Mouse (Mus musculus) CH12.LX (cell line): ENCODE measurements around the gene Clec2h. TPM values are rescaled to one million over a fixed set of nuclear protein-coding genes. Genes with fewer than 3 reads are reported as not detected.
A peak's percentile ranks its signal among the peaks of the same experiment; 100 is the strongest.
"Not testable (repeated sequence)": the region's sequence is repeated elsewhere in the genome, so short reads cannot be mapped to it uniquely, and the experiment has no call there.

Source experiments
- DNase-seq: peaks from one replicate; pipeline ENCODE4 v3.0.0-alpha.2; 2013; ENCODE audit errors: extremely low read depth
- H3K27ac ChIP-seq: 2 replicates; pipeline ENCODE4 v1.5.1; 2012; ENCODE audit warnings: low read depth, mild to moderate bottlenecking, control low read depth, moderate library complexity; ENCODE audit not compliant: insufficient read depth
- H3K27me3 ChIP-seq: replicated peaks from 2 replicates; pipeline ENCODE3; 2012; ENCODE audit warnings: inconsistent platforms
- H3K36me3 ChIP-seq, 2 experiments: replicated peaks in 1 of 2; 2 replicates each; pipeline versions ENCODE3 to v1.6.1; 2012; ENCODE audit warnings: inconsistent platforms in 1 of 2, low read length in 1 of 2, mild to moderate bottlenecking in 1 of 2, mixed read lengths in 1 of 2, moderate library complexity in 1 of 2; ENCODE audit not compliant: control insufficient read depth in 1 of 2, insufficient read depth in 1 of 2
- H3K4me1 ChIP-seq, 2 experiments: 2 replicates each; pipeline ENCODE4 v1.6.1; 2012; ENCODE audit warnings: inconsistent platforms in 1 of 2, moderate library complexity in 1 of 2; ENCODE audit not compliant: insufficient read depth in 2 of 2, control insufficient read depth in 1 of 2
- H3K4me2 ChIP-seq: 2 replicates; pipeline ENCODE4 v1.6.1; 2012; ENCODE audit warnings: low read depth, mild to moderate bottlenecking, control low read depth; ENCODE audit not compliant: poor library complexity, insufficient read depth, severe bottlenecking
- H3K4me3 ChIP-seq, 3 experiments: fragments of 150-350 bp in 1 of 3; sonication (generic) in 1 of 3; replicated peaks in 1 of 3; 2 replicates each; pipeline versions ENCODE3 to v1.5.1; 2011 to 2012; ENCODE audit warnings: low read depth in 2 of 3, low read length in 2 of 3, mild to moderate bottlenecking in 2 of 3, moderate library complexity in 2 of 3, control low read depth in 1 of 3, improper control_type of control experiment in 1 of 3, inconsistent platforms in 1 of 3, mixed read lengths in 1 of 3; ENCODE audit not compliant: poor library complexity in 1 of 3
- H3K79me2 ChIP-seq: replicated peaks from 2 replicates; pipeline ENCODE4 v1.6.1; 2012; ENCODE audit warnings: mild to moderate bottlenecking, moderate library complexity; ENCODE audit not compliant: control insufficient read depth, poor library complexity, insufficient read depth, severe bottlenecking; ENCODE audit errors: extremely low read depth
- H3K9ac ChIP-seq: 2 replicates; pipeline ENCODE4 v1.6.1; 2012; ENCODE audit warnings: low read depth, mild to moderate bottlenecking, control low read depth, moderate library complexity; ENCODE audit not compliant: insufficient read depth
- H3K9me3 ChIP-seq: replicated peaks from 2 replicates; pipeline ENCODE3; 2012; ENCODE audit warnings: low read length, inconsistent platforms, mixed read lengths
- BHLHE40 ChIP-seq: IDR thresholded peaks from 2 replicates; pipeline ENCODE4 v1.6.1; 2011; ENCODE audit warnings: mild to moderate bottlenecking, low read depth, low read length, improper control_type of control experiment
- EP300 ChIP-seq: IDR thresholded peaks from 2 replicates; pipeline ENCODE4 v1.6.1; 2011; ENCODE audit warnings: low read length, improper control_type of control experiment
- IRF4 ChIP-seq: IDR thresholded peaks from 2 replicates; pipeline ENCODE4 v1.6.1; 2014; ENCODE audit warnings: low read depth, mild to moderate bottlenecking, inconsistent platforms, low read length, improper control_type of control experiment
- KAT2A ChIP-seq: IDR thresholded peaks from 2 replicates; pipeline ENCODE4 v1.6.1; 2012; ENCODE audit warnings: low read length, improper control_type of control experiment, inconsistent platforms; ENCODE audit not compliant: insufficient replicate concordance
- MAZ ChIP-seq: IDR thresholded peaks from 2 replicates; pipeline ENCODE4 v1.6.1; 2012; ENCODE audit warnings: low read depth, mild to moderate bottlenecking, inconsistent platforms, low read length, improper control_type of control experiment, moderate library complexity
- MEF2A ChIP-seq: IDR thresholded peaks from 2 replicates; pipeline ENCODE4 v1.6.1; 2014; ENCODE audit warnings: low read depth, mild to moderate bottlenecking, inconsistent platforms, low read length, improper control_type of control experiment, borderline replicate concordance
- MYC ChIP-seq: IDR thresholded peaks from 2 replicates; pipeline ENCODE4 v1.6.1; 2011; ENCODE audit warnings: low read depth, mild to moderate bottlenecking, improper control_type of control experiment, low read length
- PAX5 ChIP-seq: IDR thresholded peaks from 2 replicates; pipeline ENCODE4 v1.6.1; 2012; ENCODE audit warnings: low read length, inconsistent platforms, mixed read lengths
- POLR2A ChIP-seq: IDR thresholded peaks from 2 replicates; pipeline ENCODE4 v1.6.1; 2011; ENCODE audit warnings: low read depth, mild to moderate bottlenecking, improper control_type of control experiment, low read length
- TCF12 ChIP-seq: IDR thresholded peaks from 2 replicates; pipeline ENCODE4 v1.6.1; 2014; ENCODE audit warnings: low read depth, mild to moderate bottlenecking, inconsistent platforms, low read length, improper control_type of control experiment
- USF2 ChIP-seq: conservative IDR thresholded peaks from 2 replicates; pipeline ENCODE4 v1.6.1; 2011; ENCODE audit warnings: low read depth, low read length, improper control_type of control experiment
- ZNF384 ChIP-seq: IDR thresholded peaks from 2 replicates; pipeline ENCODE4 v1.6.1; 2012; ENCODE audit warnings: low read depth, low read length, improper control_type of control experiment, inconsistent platforms
- dilution Hi-C: fragments of 300-500 bp; cut with MboI; formaldehyde crosslinking; loops from 2 replicates; pipeline ENCODE4 v1.14.3; 2020; ENCODE audit warnings: low sequenced_read_pairs; ENCODE audit not compliant: extremely low pct_unique_long_range_greater_than_20kb, extremely low pct_ligation_motif_present
- in situ Hi-C: fragments of 300-500 bp; cut with MboI; formaldehyde crosslinking; loops from 3 replicates; pipeline ENCODE4 v1.14.3; 2019; ENCODE audit warnings: low sequenced_read_pairs, low pct_ligation_motif_present, low pct_unique_long_range_greater_than_20kb, mixed read lengths
- polyA plus RNA-seq: library from polyadenylated mRNA; unstranded; fragments of >175 nt; gene quantifications from 2 replicates; pipeline ENCODE4 v1.2.1, GENCODE M21; 2012; ENCODE audit warnings: low read depth; ENCODE audit not compliant: insufficient read length
- total RNA-seq, 2 experiments: library from RNA; depleted of rRNA; stranded (reverse); fragments of 300-350 nt in 1 of 2; fragments of >200 nt in 1 of 2; gene quantifications; 2 replicates each; pipeline ENCODE4 v1.2.3; 2012 to 2014

Gene Clec2h
- total and polyA plus RNA-seq, 3 experiments, result not detected

DNA sequence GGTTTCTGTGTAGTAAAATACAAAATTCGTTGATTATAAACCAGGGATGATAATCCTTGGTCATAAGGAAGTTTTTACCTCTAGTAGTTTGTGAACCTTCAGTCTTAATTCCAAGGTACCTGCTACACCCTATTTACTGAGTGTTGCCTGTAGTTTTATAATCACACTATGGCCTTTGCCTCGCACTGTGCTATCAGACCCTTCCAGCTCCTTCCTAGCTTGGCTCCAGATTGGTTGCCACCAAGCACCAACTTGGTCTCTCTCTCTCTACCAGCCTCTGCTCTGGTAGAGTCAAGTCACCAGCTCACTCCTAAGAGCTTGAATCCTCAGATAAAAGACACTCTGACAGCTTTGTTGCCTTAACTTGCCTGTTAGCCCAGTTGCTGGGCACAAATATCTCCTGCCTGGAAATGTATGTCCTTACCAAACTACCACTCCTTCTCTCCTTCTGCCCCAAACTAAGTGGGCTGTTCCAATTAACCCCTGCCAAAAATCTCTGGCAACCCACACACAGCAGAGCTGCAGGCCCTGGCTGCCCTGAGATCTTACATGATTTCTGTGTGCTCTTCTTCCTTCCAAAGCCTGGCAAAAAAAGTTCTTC is 21.0 kb upstream of the Clec2h start:
- dilution Hi-C loops, result no loop called here
- TF ChIP-seq POLR2A, result no peak
- no peak for TF ChIP-seq MYC
- no peak for TF ChIP-seq MAZ
- no peak for TF ChIP-seq MEF2A
- TF ChIP-seq USF2, result no peak
- no peak for TF ChIP-seq TCF12
- no peak for TF ChIP-seq EP300
- no peak for TF ChIP-seq BHLHE40
- no peak for TF ChIP-seq KAT2A
- TF ChIP-seq ZNF384, result no peak
- no peak for TF ChIP-seq IRF4

DNA sequence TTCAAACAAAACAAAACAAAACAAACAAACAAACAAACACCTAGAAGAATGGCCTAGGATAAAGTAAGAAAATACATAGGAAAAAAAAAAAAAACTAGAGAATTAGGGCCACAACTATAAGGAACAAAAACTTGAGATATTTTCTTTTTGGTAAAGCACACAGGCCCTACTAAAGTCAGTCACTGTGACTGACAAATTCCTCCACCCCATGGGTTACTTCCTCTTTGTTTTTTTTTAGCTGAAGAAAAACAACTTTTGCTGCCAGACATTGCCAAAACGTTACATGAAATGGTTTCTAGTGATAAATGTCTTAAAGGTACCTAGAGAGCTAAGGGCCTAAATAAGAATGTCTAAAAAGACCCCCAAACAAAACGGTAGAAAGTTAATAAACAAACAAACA is 18.2 kb upstream of the Clec2h start:
- dilution Hi-C loops (no loop called here), in situ Hi-C loops (no loop called here)
- no peaks in the 10 kb centered on the region for H3K36me3 ChIP-seq
- no peak overlapping the region for H3K4me3 ChIP-seq
- TF ChIP-seq PAX5 (no peak), ZNF384 (peak; percentile 43; the same call in 1 of the 2 replicates)
- no peaks in the 10 kb centered on the region for H3K27me3 ChIP-seq
- H3K9ac ChIP-seq, result no peak overlapping the region
- H3K27ac ChIP-seq, result no peak overlapping the region
- H3K79me2 ChIP-seq, result no peaks in the 10 kb centered on the region
- DNase-seq, result peak; percentile 18
- H3K4me1 ChIP-seq, result peaks cover 0 to 13% of the 10 kb centered on the region in 2 experiments; a peak in 2 of 4 replicates
- no peaks in the 10 kb centered on the region for H3K9me3 ChIP-seq
- no peak overlapping the region for H3K4me2 ChIP-seq

More for the DNA sequence above, 21.0 kb upstream of the Clec2h start:
- no peaks in the 10 kb centered on the region for H3K36me3 ChIP-seq
- H3K4me2 ChIP-seq, result no peak overlapping the region
- H3K79me2 ChIP-seq, result no peaks in the 10 kb centered on the region
- DNase-seq, result no peak
- H3K9ac ChIP-seq, result no peak overlapping the region
- in situ Hi-C loops, result no loop called here
- H3K4me1 ChIP-seq, result peaks cover 0 to 7% of the 10 kb centered on the region in 2 experiments; a peak in 1 of 4 replicates
- no peak overlapping the region for H3K4me3 ChIP-seq
- no peak overlapping the region for H3K27ac ChIP-seq
- H3K27me3 ChIP-seq, result no peaks in the 10 kb centered on the region
- H3K9me3 ChIP-seq, result no peaks in the 10 kb centered on the region

DNA sequence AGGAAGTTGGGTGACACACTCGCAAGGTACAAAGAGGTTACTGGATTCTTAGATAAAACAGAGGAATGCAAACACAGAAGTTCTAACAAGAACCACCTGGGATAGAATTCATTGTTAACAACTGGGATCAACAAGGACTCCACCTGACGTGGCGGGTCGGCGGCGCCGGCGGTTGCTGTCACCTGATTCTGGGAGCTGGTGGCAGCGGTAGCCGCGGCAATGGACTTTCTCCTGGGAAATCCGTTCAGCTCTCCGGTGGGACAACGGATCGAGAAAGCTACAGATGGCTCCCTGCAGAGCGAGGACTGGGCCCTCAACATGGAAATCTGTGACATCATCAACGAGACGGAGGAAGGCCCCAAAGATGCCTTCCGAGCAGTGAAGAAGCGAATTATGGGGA is 17.5 kb upstream of the Clec2h start:
- H3K4me1 ChIP-seq, result peaks cover 0 to 13% of the 10 kb centered on the region in 2 experiments; a peak in 2 of 4 replicates
- dilution Hi-C loops, H3K9ac ChIP-seq, H3K9me3 ChIP-seq, DNase-seq, in situ Hi-C loops, H3K36me3 ChIP-seq, H3K4me2 ChIP-seq, H3K4me3 ChIP-seq, H3K27me3 ChIP-seq, H3K79me2 ChIP-seq, H3K27ac ChIP-seq: not testable (repeated sequence)

DNA sequence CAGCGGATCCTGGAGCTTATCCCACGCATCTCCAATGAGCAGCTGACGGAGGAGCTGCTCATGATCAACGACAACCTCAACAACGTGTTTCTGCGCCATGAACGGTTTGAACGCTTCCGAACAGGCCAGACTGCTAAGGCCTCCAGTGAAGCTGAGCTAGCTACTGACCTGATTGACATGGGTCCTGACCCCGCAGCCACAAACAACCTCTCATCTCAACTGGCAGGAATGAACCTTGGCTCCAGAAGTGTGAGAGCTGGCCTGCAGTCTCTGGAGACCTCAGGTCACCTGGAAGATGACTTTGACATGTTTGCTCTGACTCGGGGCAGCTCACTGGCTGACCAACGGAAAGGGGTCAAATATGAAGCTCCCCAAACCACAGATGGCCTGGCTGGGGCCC is 16.5 kb upstream of the Clec2h start:
- DNase-seq, in situ Hi-C loops, H3K79me2 ChIP-seq, H3K9me3 ChIP-seq, H3K9ac ChIP-seq, H3K4me3 ChIP-seq, H3K27ac ChIP-seq, dilution Hi-C loops, H3K4me2 ChIP-seq, H3K36me3 ChIP-seq, H3K27me3 ChIP-seq: not testable (repeated sequence)
- peaks cover 0 to 13% of the 10 kb centered on the region in 2 experiments; a peak in 2 of 4 replicates for H3K4me1 ChIP-seq
